Mouse (Mus musculus) T-helper 1 cell (primary cell): ENCODE measurements around the gene Olfr1393.
"Not testable (repeated sequence)": the region's sequence is repeated elsewhere in the genome, so short reads cannot be mapped to it uniquely, and the experiment has no call there.

ENCODE experiments used
- in situ Hi-C: fragments of 300-600 bp; cut with MboI, MseI; formaldehyde crosslinking; loops from one replicate; pipeline ENCODE4 v1.15.1; 2025; ENCODE audit warnings: high pct_unique_total_duplicates

The Olfr1393 gene

DNA sequence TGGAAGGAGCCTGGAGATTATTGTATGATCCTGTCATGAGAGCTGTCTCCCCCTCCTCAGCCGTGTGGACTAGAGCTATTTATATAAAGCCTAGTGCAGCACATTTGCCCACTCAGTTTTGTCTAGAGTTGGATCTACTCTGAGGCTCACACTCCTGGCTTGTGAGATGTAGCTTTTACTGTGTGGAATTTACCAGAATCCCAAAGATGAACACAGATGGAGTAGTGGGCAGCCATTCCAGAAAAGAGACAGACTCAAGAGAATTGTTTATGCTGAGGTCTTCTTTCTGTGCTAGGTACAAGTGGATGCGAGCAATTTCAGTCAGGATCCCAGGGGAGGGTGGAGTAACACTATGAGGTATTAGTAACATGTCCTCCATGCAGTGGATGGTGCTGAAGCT lies 9.1 kb downstream of the Olfr1393 start:
- in situ Hi-C loops = no loop called here

DNA sequence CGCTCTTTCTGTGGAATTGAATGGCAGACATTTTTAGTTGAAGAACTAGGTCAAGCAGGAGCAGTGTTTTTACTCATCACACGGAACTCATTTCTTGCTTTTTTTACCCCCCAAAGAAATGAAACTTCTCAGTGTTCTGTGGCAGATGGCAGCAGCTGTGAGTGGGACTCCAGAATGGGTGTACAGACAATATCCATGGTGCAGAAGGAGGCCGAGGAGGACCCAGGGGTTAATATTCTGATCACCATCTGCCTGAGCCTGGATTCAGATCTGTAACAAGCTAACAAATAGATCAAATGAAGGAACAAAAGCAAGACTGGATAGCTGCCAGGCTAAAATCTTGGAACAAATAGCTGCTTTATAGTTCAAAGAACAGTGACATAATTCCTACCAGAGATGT lies 14.7 kb downstream of the Olfr1393 start:
- in situ Hi-C loops = no loop called here

DNA sequence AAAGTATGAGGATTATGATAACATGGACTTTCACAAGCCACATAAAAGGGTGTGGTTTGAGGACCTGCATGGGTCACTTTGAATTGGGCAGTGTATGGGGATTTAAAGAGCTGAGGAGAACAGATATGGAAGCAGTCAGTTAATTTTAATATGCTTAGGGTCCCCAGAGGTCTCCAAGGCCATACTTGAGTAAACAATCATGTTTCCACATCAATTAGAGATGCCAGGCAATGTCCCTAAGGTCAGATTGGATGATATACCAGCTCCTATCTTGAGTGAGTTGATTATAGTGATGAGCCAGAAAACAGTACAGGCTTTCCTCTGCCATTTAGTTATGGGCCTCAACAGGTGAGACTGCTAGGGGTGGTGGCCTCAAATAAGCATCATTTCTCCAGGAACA lies 26.3 kb downstream of the Olfr1393 start, which contains the start of gene Olfr10:
Gene Olfr10 (plus strand): TSS at position 301 of the 400 bp plus-strand sequence.
- in situ Hi-C loops = no loop called here

DNA sequence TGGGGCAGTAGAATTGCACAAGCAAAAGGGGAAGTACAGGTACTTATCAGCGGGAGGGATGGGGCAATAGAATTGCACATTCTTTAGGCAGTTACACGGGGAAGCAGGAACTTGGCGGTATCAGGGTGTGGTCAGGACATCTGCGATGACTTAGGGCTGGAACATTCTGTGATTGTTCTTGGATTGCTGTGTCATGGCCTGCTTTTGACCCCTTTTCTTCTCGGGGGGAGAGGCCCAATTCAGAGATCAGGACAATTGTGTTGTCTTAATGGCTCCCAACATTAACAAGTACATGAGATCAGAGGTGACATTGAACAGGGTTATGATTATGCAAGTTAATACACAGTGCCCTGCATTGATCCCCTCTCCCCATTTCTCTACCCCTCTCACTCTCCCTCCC lies 30.4 kb downstream of the Olfr1393 start:
- in situ Hi-C loops = not testable (repeated sequence)

DNA sequence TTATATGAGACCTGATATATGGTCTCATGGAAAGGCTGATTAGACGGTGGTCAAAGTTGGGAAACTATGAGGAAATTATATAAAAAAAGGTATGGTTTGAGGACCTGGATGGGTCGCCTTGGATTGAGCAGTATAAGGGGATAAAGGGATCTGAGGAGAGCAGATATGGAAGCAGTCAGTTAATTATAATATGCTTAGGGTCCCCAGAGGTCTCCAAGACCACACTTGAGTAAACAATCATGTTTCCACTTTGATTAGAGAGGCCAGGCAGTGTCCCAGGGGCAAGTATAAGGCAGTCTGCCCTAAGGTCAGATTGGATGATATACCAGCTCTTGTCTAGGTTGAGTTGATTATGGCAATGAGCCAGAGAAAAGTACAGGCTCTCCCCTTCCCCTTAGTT lies 44.3 kb downstream of the Olfr1393 start, which contains the start of gene Olfr1391:
Gene Olfr1391 (plus strand): TSS at position 301 of the 400 bp plus-strand sequence.
- in situ Hi-C loops = no loop called here

DNA sequence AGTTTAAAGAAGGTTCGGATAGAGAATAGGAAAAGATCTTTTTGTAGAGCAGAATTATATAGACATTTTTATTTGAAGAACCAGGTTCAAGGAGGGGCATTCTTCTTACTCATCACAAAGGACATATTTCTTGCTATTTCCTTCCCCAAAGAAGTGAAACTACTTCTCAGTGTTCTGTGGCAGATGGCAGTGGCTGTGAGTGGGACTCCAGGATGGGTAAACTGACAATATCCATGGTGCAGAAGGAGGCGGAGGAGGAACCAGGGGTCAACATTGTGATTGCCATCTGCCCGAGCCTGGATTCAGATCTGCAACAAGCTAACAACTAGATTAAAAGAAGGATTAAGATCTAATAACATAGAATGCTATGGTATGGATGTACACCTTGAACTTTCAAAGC lies 48.6 kb downstream of the Olfr1393 start:
- in situ Hi-C loops = no loop called here

DNA sequence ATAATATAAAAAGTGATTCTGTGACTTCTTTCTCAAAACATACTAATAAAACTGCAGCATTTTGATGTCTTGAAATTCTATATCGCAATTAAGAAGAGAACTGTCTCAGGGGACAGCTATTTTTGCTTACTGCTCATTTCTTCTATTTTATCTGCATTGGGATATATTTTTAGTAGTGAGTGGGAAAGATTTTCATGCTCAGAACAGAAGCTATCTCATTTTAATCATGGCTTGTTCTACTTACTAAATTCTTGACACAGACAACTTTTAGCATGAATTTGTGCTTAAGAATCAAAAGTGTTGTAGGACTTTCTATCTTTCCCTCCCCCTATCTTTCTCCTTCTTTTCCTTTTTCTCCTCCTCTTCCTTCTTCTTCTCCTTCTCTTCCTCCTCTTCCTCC lies 51.6 kb downstream of the Olfr1393 start:
- in situ Hi-C loops = no loop called here
